20 mouse cellular contexts compared by ENCODE assay signal in genomic region chr9:121959966-121960635, GRCm38 (mm10). TPM values are rescaled to one million over a fixed set of nuclear protein-coding genes. Genes with fewer than 3 reads are reported as not detected.
DNase-seq lines count a peak whose midpoint lies in the region; ATAC-seq and TF ChIP-seq lines count a peak whose summit lies in the region.
"Had no signal": no experiment of that assay in that cellular context is flagged by ENCODE, and none has a peak within 500 bp of the region (broad histone marks: within the 10 kb centered on the region; RNA-seq: fewer than 3 reads in every experiment).

No protein-coding gene starts in this region.

- H3K36me3 ChIP-seq in hindbrain, postnatal 0 days (ENCODE audit: insufficient read depth, low read length), result no peaks in the 10 kb centered on the region
- H3K36me3 ChIP-seq in hindbrain, embryonic 14.5 days (replicated peaks; ENCODE audit: control insufficient read depth, insufficient read depth), result no peaks in the 10 kb centered on the region
- H3K36me3 ChIP-seq: G1E; liver, embryonic 13.5 days had no signal

- no peak overlapping the region for H3K9ac ChIP-seq in hindbrain, postnatal 0 days (replicated peaks; ENCODE audit: low read length)
- H3K9ac ChIP-seq in hindbrain, embryonic 14.5 days, result no peak overlapping the region
- H3K9ac ChIP-seq: forebrain, postnatal 0 days; liver, embryonic 13.5 days had no signal

- TF ChIP-seq CTCF in hindbrain, postnatal 0 days (IDR thresholded peaks at IDR 0.05; ENCODE audit: low read depth), result no peak

- H3K27ac ChIP-seq in hindbrain, postnatal 0 days, result peak overlapping the region; percentile 32; the same call in 1 of the 2 replicates
- H3K27ac ChIP-seq in hindbrain, embryonic 14.5 days, result no peak overlapping the region
- H3K27ac ChIP-seq: liver, embryonic 13.5 days; macrophage had no signal

- no peaks in the 10 kb centered on the region for H3K27me3 ChIP-seq in hindbrain, postnatal 0 days (ENCODE audit: insufficient read depth, low read length)
- no peaks in the 10 kb centered on the region for H3K27me3 ChIP-seq in hindbrain, embryonic 14.5 days (ENCODE audit: control insufficient read depth, insufficient read depth, low read length)
- H3K27me3 ChIP-seq: liver, embryonic 13.5 days had no signal

- no peaks in the 10 kb centered on the region for H3K4me1 ChIP-seq in hindbrain, postnatal 0 days (ENCODE audit: insufficient read depth, low read length)
- no peaks in the 10 kb centered on the region for H3K4me1 ChIP-seq in hindbrain, embryonic 14.5 days (replicated peaks; ENCODE audit: control insufficient read depth, insufficient read depth, low read length)
- H3K4me1 ChIP-seq: liver, embryonic 13.5 days had no signal

- H3K4me2 ChIP-seq in hindbrain, postnatal 0 days (ENCODE audit: low read depth, low read length), result no peak overlapping the region
- H3K4me2 ChIP-seq in hindbrain, embryonic 14.5 days (replicated peaks), result no peak overlapping the region
- H3K4me2 ChIP-seq: liver, embryonic 13.5 days had no signal

- 51% methylated on average over 7 of the region's 7 CpGs for WGBS in hindbrain, postnatal 0 days
- 52% methylated on average over 7 of the region's 7 CpGs for WGBS in hindbrain, embryonic 14.5 days

- ATAC-seq in hindbrain, postnatal 0 days, result 0 out of 2 replicates have a peak, but pooled peaks have one; percentile 29
- no peak for ATAC-seq in hindbrain, embryonic 14.5 days (ENCODE audit: low FRiP score)
- ATAC-seq: activated CD4-positive, CD25-positive, alpha-beta regulatory T cell, adult 4 months; forebrain, postnatal 0 days had no signal

- DNase-seq in embryo, embryonic 10 days (ENCODE audit: low spot score), result peak; percentile 45
- no peak for DNase-seq in embryo, embryonic 9.5 days (ENCODE audit: extremely low spot score)
- DNase-seq in hindbrain, postnatal 0 days (ENCODE audit: low spot score), result no peak
- no peak for DNase-seq in hindbrain, embryonic 14.5 days (ENCODE audit: low spot score)
- peak; percentile 49 for DNase-seq in embryo, embryonic 10.5 days (ENCODE audit: low spot score)
- DNase-seq in mesoderm, embryonic 11.5 days (ENCODE audit: low read depth, low spot score), result peak; percentile 22
- DNase-seq in yolk sac, embryonic 10.5 days (ENCODE audit: low spot score), result no peak
- no peak for DNase-seq in layer of hippocampus, postnatal 14 days (ENCODE audit: low spot score in 2 of 2)
- DNase-seq: B cell, adult 2 months; forebrain, postnatal 0 days; kidney, postnatal 14 days; liver, embryonic 13.5 days had no signal

- H3K4me3 ChIP-seq in hindbrain, postnatal 0 days (ENCODE audit: low read length), result no peak overlapping the region
- H3K4me3 ChIP-seq in hindbrain, embryonic 14.5 days (replicated peaks; ENCODE audit: low read length), result no peak overlapping the region
- H3K4me3 ChIP-seq: liver, embryonic 13.5 days had no signal

- H3K9me3 ChIP-seq in hindbrain, postnatal 0 days (ENCODE audit: low read length), result no peaks in the 10 kb centered on the region
- no peaks in the 10 kb centered on the region for H3K9me3 ChIP-seq in hindbrain, embryonic 14.5 days (ENCODE audit: control insufficient read depth, low read length)
- H3K9me3 ChIP-seq: G1E; liver, embryonic 13.5 days had no signal

RNA-seq across cellular contexts. Expression of gene Fam198a, which starts 9.3 kb away (rescaled TPM):
- 5.8 and 7.5 TPM in 2 replicates for total RNA-seq in hindbrain, postnatal 0 days (2014; rRNA removed)
- polyA plus RNA-seq in hindbrain, postnatal 0 days (2015; fragmentation: Nextera tagmentation; extraction: Ambion mirVana), result 2.1 TPM in 2 replicates
- 1.7 TPM in 2 replicates for polyA plus RNA-seq in hindbrain, embryonic 14.5 days (2014; fragmentation: Nextera tagmentation; extraction: Ambion mirVana)
- total RNA-seq in layer of hippocampus, postnatal 14 days (2021), result 1 to 10 TPM; 3.5 to 4.7 TPM
- total RNA-seq: G1E; neutrophil, adult 5-6 weeks had no signal
- polyA plus RNA-seq: activated CD4-positive, CD25-positive, alpha-beta regulatory T cell, adult 4 months; G1E; macrophage had no signal

RNA-seq across cellular contexts. Expression of gene Pomgnt2, which starts 36.8 kb away (rescaled TPM):
- total RNA-seq in hindbrain, postnatal 0 days (2014; rRNA removed), result 106 and 264 TPM in 2 replicates
- 33.0 and 33.2 TPM in 2 replicates for polyA plus RNA-seq in hindbrain, postnatal 0 days (2015; fragmentation: Nextera tagmentation; extraction: Ambion mirVana)
- 28.6 and 29.4 TPM in 2 replicates for polyA plus RNA-seq in hindbrain, embryonic 14.5 days (2014; fragmentation: Nextera tagmentation; extraction: Ambion mirVana)
- total RNA-seq in layer of hippocampus, postnatal 14 days (2021), result 10 to 100 TPM; 39.0 to 39.2 TPM
- total RNA-seq: neutrophil, adult 5-6 weeks had no signal
- polyA plus RNA-seq: activated CD4-positive, CD25-positive, alpha-beta regulatory T cell, adult 4 months; G1E had no signal

RNA-seq across cellular contexts. Expression of gene Cyp8b1, which starts 44.0 kb away (rescaled TPM):
- total RNA-seq in hindbrain, postnatal 0 days (2014; rRNA removed), result not detected in 2 replicates
- not detected in 2 replicates for polyA plus RNA-seq in hindbrain, postnatal 0 days (2015; fragmentation: Nextera tagmentation; extraction: Ambion mirVana)
- polyA plus RNA-seq in hindbrain, embryonic 14.5 days (2014; fragmentation: Nextera tagmentation; extraction: Ambion mirVana), result not detected in 2 replicates
- not detected for total RNA-seq in layer of hippocampus, postnatal 14 days (2021)
- total RNA-seq: forebrain, postnatal 0 days; G1E; layer of hippocampus, postnatal 25 days; neutrophil, adult 5-6 weeks had no signal
- polyA plus RNA-seq: activated CD4-positive, CD25-positive, alpha-beta regulatory T cell, adult 4 months; cortical plate, adult 2 months; forebrain, postnatal 0 days; G1E; intestine, embryonic 14.5 days; macrophage; small intestine, adult 2 months had no signal

Comparison
In these comparisons a context has a peak if more than half of its experiments do, and no peak if none do; other contexts are left out.
1. DNase-seq: peak in embryo, embryonic 10 days (single experiment), embryo, embryonic 10.5 days (single experiment) and mesoderm, embryonic 11.5 days (single experiment); none in embryo, embryonic 9.5 days (single experiment), hindbrain, postnatal 0 days (single experiment), hindbrain, embryonic 14.5 days (single experiment), yolk sac, embryonic 10.5 days (single experiment) and layer of hippocampus, postnatal 14 days (0 of 2).